Mouse (Mus musculus): Measurements from ENCODE around the gene Olfr808.

Gene Olfr808

GRCm38 (mm10) chr10:129765182-129765581 lies at the start of gene Olfr808:
Olfr808 (plus strand) TSS chr10:129765482.
- no peak for DNase-seq (ENCODE audit: low read depth, low spot score)

DNA sequence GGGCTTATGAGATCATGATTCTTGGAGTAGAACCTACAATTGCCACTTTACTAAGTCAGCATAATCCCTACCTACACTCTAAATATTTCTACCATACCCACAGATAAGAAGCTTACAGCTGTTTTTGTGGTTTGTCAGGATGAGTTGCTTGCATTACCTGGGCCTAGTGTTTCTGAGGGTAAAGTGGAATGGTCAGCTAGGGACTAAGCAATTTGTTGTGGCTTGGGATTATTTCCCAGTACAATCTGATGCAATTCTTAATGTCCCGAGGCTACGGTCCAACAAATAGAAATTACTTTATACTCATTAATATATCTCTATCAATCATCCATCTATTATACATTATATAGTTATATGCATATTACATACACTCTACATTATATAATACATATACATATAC lies 36.0 kb upstream of the Olfr808 start, which contains the start of gene Olfr805:
Gene Olfr805 (minus strand): TSS at position 101 of the 400 bp plus-strand sequence.
- no peak for DNase-seq (ENCODE audit: low read depth, low spot score)

DNA sequence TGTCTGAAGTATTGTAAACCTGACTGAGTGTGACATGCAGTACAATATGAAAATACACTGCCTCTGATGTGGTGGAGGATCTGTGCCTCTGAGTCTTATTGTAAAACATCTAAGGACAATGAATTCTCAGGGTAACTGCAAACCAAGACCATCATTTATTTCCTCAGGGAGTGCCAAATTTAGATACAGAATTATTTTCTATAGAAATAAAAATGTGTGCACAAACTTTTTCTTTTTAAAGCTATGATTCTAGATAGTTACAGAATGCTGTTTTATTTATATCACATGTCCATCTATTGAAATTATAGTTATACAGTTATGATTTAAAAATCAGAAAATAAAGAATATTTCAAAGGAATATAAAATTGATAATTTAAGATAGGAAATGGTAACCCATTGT lies 23.5 kb upstream of the Olfr808 start, which contains the start of gene Olfr806:
Gene Olfr806 (minus strand): TSS at position 101 of the 400 bp plus-strand sequence.
- DNase-seq (ENCODE audit: low read depth, low spot score) = no peak

DNA sequence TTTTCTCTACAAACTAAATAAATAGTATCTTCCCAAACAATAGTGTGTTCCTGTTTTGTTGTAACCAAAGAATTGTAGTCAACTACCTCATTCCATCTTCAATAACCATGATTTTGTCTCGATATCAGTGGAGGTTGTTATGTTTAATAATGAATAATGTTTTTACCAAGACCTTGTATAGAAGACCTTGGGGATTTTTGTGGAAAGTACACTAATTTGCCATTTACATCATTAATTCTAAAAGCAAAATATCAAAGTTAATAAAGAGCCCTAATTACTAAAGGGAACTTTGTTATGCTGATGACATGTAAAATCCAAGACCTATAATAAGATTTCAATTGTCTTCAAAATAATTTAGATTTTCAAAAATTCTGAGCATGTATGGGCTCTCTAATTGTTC lies 7.6 kb upstream of the Olfr808 start, which contains the start of gene Olfr807:
Gene Olfr807 (minus strand): TSS at position 101 of the 400 bp plus-strand sequence.
- DNase-seq (ENCODE audit: low read depth, low spot score) = no peak

DNA sequence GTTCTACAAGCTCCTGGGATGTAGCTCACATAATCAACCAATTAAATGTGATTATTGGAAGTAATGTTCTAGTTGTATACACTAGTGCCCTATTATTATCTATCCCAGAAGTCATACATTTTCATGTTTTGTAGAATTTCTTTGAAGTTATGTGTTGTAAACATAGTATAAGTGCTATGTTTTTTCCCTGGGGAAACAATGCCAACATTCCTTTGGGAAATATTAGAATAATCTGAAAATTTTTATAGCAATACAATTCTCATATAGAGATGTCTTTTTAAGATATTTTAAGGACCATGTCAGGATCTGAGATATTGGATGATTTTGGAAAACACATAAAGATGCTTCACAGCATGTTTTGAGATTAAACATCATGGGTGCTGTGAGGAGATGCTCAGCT lies 9.1 kb downstream of the Olfr808 start, which contains the start of gene Olfr809:
Gene Olfr809 (plus strand): TSS at position 301 of the 400 bp plus-strand sequence.
- DNase-seq (ENCODE audit: low read depth, low spot score) = no peak

DNA sequence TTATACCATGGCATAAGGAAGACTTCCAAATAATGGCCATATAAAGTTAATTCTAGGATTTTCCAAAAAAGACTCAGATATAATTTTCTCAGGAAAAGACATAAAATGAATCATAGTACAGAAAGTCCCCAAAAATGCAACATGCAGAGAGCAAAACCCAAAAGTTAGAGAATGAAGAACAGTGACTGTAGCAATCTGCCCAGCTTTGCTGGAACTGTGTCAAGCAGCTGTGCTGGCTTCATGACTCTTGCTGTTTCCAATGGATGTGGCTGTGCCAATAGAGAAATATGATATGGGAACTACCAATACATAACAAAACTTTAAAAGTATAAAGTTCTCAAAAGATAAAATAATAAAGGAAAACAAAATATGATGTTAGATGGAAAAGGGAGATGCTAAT lies 12.8 kb downstream of the Olfr808 start:
- no peak for DNase-seq (ENCODE audit: low read depth, low spot score)

GRCm38 (mm10) chr10:129794817-129795216 lies 29.5 kb downstream of the Olfr808 start, which contains the start of gene Olfr810:
Olfr810 (minus strand) TSS chr10:129794917.
- DNase-seq (ENCODE audit: low read depth, low spot score) = no peak

DNA sequence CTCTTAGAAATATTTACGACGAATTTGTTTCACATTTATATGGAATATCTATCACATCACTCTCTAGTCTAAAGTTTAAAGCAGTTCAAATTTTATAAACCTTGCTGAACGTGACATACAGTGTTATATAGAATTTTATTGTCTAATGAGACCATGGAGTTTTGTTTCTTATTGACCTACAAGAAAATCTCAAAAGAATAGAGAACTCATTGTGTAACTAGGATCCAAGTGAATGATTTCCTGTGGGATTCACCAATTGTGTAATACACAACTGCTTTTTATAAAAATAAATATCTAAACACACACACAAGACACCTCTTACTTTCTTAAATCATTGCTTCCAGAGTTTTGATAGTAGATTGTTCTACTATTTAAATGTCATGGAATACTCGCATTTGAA lies 39.0 kb downstream of the Olfr808 start, which contains the start of gene Olfr811:
Gene Olfr811 (minus strand): TSS at position 101 of the 400 bp plus-strand sequence.
- DNase-seq (ENCODE audit: low read depth, low spot score) = no peak

Data from retina, adult 2 months (tissue).